Mouse (Mus musculus): ENCODE results near the gene St6gal1.

DNA sequence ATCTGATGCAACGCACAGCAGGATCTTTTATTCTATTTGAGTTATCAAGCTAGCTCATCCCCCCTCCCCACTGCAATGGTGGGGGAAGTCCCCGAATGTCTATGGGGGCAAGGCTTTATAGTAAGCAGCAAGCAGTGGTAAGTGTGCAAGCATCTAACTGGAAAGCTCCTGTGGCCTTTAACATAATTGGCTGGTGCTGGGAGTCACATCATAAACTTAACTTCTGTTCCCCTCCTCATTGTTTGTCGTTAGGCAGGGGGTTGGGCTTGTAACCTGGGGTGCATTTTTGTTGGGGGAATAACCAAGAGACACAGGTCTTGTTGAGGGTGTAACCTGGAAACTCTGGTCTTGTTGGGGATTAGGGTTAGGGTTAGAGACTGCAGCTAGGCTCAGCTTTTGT is 3.9 kb downstream of the St6gal1 start:
- TF ChIP-seq EP300 (IDR thresholded peaks at IDR 0.05; ENCODE audit: low read depth) (no peak), CTCF (IDR thresholded peaks at IDR 0.05; ENCODE audit: low read depth) (no peak)
